ENCODE assay signal across 27 mouse cellular contexts in genomic region chr3:27694586-27694985, GRCm38 (mm10). TPM values are rescaled to one million over a fixed set of nuclear protein-coding genes. Genes with fewer than 3 reads are reported as not detected.
DNase-seq lines count a peak whose midpoint lies in the region; ATAC-seq lines count a peak whose summit lies in the region.
"Had no signal": no experiment of that assay in that cellular context is flagged by ENCODE, and none has a peak within 500 bp of the region (broad histone marks: within the 10 kb centered on the region; RNA-seq: fewer than 3 reads in every experiment).

No protein-coding gene starts in this region.

- H3K4me3 ChIP-seq in kidney, embryonic 16.5 days (ENCODE audit: low read length), result no peak overlapping the region
- no peak overlapping the region for H3K4me3 ChIP-seq in heart, embryonic 16.5 days (ENCODE audit: low read length)
- H3K4me3 ChIP-seq: embryonic facial prominence, embryonic 13.5 days; left cerebral cortex, adult 2 months; lung, embryonic 15.5 days had no signal

- peaks cover 7% of the 10 kb centered on the region; the same call in 1 of the 2 replicates for H3K36me3 ChIP-seq in kidney, embryonic 16.5 days (ENCODE audit: insufficient read depth, low read length)
- no peaks in the 10 kb centered on the region for H3K36me3 ChIP-seq in heart, embryonic 16.5 days (ENCODE audit: control insufficient read depth, insufficient read depth)
- H3K36me3 ChIP-seq: embryonic facial prominence, embryonic 13.5 days; G1E; lung, embryonic 15.5 days had no signal

- H3K27me3 ChIP-seq in kidney, embryonic 16.5 days (ENCODE audit: insufficient read depth, low read length), result no peaks in the 10 kb centered on the region
- no peaks in the 10 kb centered on the region for H3K27me3 ChIP-seq in heart, embryonic 16.5 days (ENCODE audit: control insufficient read depth, insufficient read depth, low read length)
- H3K27me3 ChIP-seq: CH12.LX; embryonic facial prominence, embryonic 13.5 days; lung, embryonic 15.5 days had no signal

- 0 out of 2 replicates have a peak overlapping the region, but pooled peaks have one; percentile 8 for H3K27ac ChIP-seq in kidney, embryonic 16.5 days (ENCODE audit: low read length)
- no peak overlapping the region for H3K27ac ChIP-seq in heart, embryonic 16.5 days (ENCODE audit: low read length)
- H3K27ac ChIP-seq: embryonic facial prominence, embryonic 13.5 days; hindbrain, embryonic 14.5 days; left cerebral cortex, adult 2 months; liver, embryonic 14.5 days; lung, embryonic 15.5 days; macrophage had no signal

- H3K9me3 ChIP-seq in kidney, embryonic 16.5 days (ENCODE audit: low read length), result no peaks in the 10 kb centered on the region
- H3K9me3 ChIP-seq in heart, embryonic 16.5 days (replicated peaks; ENCODE audit: control insufficient read depth, low read length), result no peaks in the 10 kb centered on the region
- H3K9me3 ChIP-seq: embryonic facial prominence, embryonic 13.5 days; G1E; lung, embryonic 15.5 days had no signal

- peak; percentile 62 to 69 for DNase-seq in heart, adult 18-20 months
- DNase-seq in heart, postnatal 10 days, result no peak
- DNase-seq in kidney, adult 9 months, result no peak
- DNase-seq in NIH3T3 (ENCODE audit: low read depth) (peak; percentile 31), MN1 (ENCODE audit: low spot score) (no peak)
- DNase-seq in embryo, embryonic 10 days (ENCODE audit: low spot score), result no peak
- DNase-seq: adrenal gland, postnatal 10 days; B cell, adult 2 months; cerebellum, adult 18-20 months; cerebellum, postnatal 14 days; kidney, adult 2 months; kidney, postnatal 36 days; thymus, adult 18-20 months; thymus, postnatal 4 days had no signal

- no peak for ATAC-seq in kidney, embryonic 16.5 days (ENCODE audit: low FRiP score, low TSS enrichment)
- ATAC-seq in heart, embryonic 16.5 days (replicated peaks; ENCODE audit: extremely low read depth, insufficient read depth, low FRiP score), result peak; percentile 28; the same call in 1 of the 2 replicates
- ATAC-seq: forebrain, embryonic 14.5 days; inflammation-experienced regulatory T-cells, adult 6 months; midbrain, embryonic 16.5 days had no signal

- intact Hi-C loops in heart, postnatal 10 days (cut with DNase I), result no loop called here

- no peak overlapping the region for H3K9ac ChIP-seq in kidney, embryonic 16.5 days (replicated peaks; ENCODE audit: low read length)
- no peak overlapping the region for H3K9ac ChIP-seq in heart, embryonic 16.5 days (ENCODE audit: low read length)
- H3K9ac ChIP-seq: embryonic facial prominence, embryonic 13.5 days; hindbrain, embryonic 14.5 days; liver, embryonic 14.5 days; lung, embryonic 15.5 days had no signal

- peaks cover 54% of the 10 kb centered on the region for H3K4me1 ChIP-seq in kidney, embryonic 16.5 days (ENCODE audit: insufficient read depth, low read length)
- H3K4me1 ChIP-seq in heart, embryonic 16.5 days (ENCODE audit: control insufficient read depth, insufficient read depth, low read length), result peaks cover 62% of the 10 kb centered on the region

- 52% methylated on average over 10 of the region's 10 CpGs for WGBS in kidney, embryonic 16.5 days
- WGBS in heart, embryonic 16.5 days, result 55% methylated on average over 10 of the region's 10 CpGs

- H3K4me2 ChIP-seq in kidney, embryonic 16.5 days (replicated peaks; ENCODE audit: low read depth, low read length), result no peak overlapping the region
- H3K4me2 ChIP-seq in heart, embryonic 16.5 days (ENCODE audit: low read depth, low read length), result no peak overlapping the region
- H3K4me2 ChIP-seq: embryonic facial prominence, embryonic 13.5 days; hindbrain, embryonic 14.5 days; lung, embryonic 15.5 days had no signal

RNA-seq across cellular contexts. Expression of gene Fndc3b, which starts 16.5 kb away (rescaled TPM):
- total RNA-seq in heart, adult 18-20 months (2021), result 10 to 100 TPM; 49.0 to 50.5 TPM
- total RNA-seq in heart, postnatal 10 days (2021), result 10 to 100 TPM; 77.3 to 95.8 TPM
- polyA plus RNA-seq in kidney, embryonic 16.5 days (2015; fragmentation: Nextera tagmentation; extraction: Ambion mirVana), result 29.8 and 30.4 TPM in 2 replicates
- polyA plus RNA-seq in heart, embryonic 16.5 days (2015; fragmentation: Nextera tagmentation; extraction: Ambion mirVana), result 21.7 and 24.4 TPM in 2 replicates
- polyA plus RNA-seq: G1E had no signal

Comparison
In these comparisons a context has a peak if more than half of its experiments do, and no peak if none do; other contexts are left out.
1. DNase-seq: peak in heart, adult 18-20 months (2 of 2) and NIH3T3 (single experiment); none in heart, postnatal 10 days (0 of 2), kidney, adult 9 months (single experiment), MN1 (single experiment) and embryo, embryonic 10 days (single experiment).